Mouse (Mus musculus): ENCODE measurements around the gene Caln1. TPM values are rescaled to one million over a fixed set of nuclear protein-coding genes. Genes with fewer than 3 reads are reported as not detected.

Gene Caln1
- polyA plus RNA-seq, 1 experiment from 2014 or later: 0.95 TPM

DNA sequence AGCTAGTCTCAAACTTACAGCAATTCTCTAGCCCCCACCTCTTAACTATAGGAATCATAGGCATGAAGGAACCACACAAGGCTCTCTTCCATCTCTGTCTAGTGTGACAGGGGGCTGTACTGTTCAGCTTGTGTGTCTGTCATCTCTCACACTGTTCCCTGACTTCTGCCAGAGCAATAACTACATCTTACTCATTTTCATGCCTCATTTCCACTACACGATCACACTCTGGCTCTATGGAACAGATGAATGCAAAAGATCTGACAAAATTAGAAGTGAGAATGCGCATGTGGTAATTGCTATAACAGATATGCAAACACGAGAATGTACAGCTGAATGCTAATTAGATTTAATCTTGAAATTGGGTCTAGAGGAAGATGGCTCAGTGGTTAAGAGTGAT is 196.7 kb downstream of the Caln1 start:
- no peak overlapping the region for H3K4me2 ChIP-seq (replicated peaks; ENCODE audit: low read depth, low read length)
- no peaks in the 10 kb centered on the region for H3K4me1 ChIP-seq (ENCODE audit: insufficient read depth, low read length)
- no peaks in the 10 kb centered on the region for H3K36me3 ChIP-seq (ENCODE audit: insufficient read depth, low read length)
- H3K27me3 ChIP-seq (ENCODE audit: insufficient read depth, low read length): no peaks in the 10 kb centered on the region
- no peaks in the 10 kb centered on the region; the same call in 1 of the 2 replicates for H3K9me3 ChIP-seq (ENCODE audit: low read length)
- no peak overlapping the region for H3K9ac ChIP-seq (replicated peaks; ENCODE audit: low read length)
- no peak for ATAC-seq (ENCODE audit: low FRiP score, low TSS enrichment)
- 94% methylated on average over 3 of the region's 3 CpGs for WGBS
- no peak overlapping the region for H3K4me3 ChIP-seq (ENCODE audit: low read length)
- H3K27ac ChIP-seq (ENCODE audit: low read length): no peak overlapping the region

DNA sequence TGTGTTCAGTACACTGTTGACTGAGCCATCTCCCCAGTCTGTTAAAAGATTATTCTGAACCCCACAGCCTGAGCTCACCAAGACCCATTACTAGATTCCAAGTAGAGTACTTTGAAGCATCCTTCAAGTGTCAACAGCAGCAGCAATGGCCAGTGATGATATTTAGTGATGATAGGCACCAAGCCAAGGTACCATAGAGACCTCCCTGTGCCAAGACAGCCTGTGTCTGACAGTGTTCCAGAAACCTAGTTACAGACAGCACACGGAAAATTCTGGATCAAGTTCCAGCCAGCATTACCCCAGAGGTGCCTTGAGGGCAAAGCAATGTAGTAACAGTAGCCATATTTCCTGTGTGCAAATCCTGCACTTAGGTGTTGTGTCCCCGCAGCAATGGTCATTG is 208.3 kb downstream of the Caln1 start:
- Histone ChIP-seq H3K4me1 (ENCODE audit: insufficient read depth, low read length) (no peaks in the 10 kb centered on the region), H3K36me3 (ENCODE audit: insufficient read depth, low read length) (no peaks in the 10 kb centered on the region), H3K27me3 (ENCODE audit: insufficient read depth, low read length) (no peaks in the 10 kb centered on the region), H3K9me3 (ENCODE audit: low read length) (no peaks in the 10 kb centered on the region), H3K9ac (replicated peaks; ENCODE audit: low read length) (no peak overlapping the region), H3K4me2 (replicated peaks; ENCODE audit: low read depth, low read length) (no peak overlapping the region), H3K4me3 (ENCODE audit: low read length) (no peak overlapping the region), H3K27ac (ENCODE audit: low read length) (no peak overlapping the region)
- ATAC-seq (ENCODE audit: low FRiP score, low TSS enrichment): no peak
- 77% methylated on average over 2 of the region's 2 CpGs for WGBS

DNA sequence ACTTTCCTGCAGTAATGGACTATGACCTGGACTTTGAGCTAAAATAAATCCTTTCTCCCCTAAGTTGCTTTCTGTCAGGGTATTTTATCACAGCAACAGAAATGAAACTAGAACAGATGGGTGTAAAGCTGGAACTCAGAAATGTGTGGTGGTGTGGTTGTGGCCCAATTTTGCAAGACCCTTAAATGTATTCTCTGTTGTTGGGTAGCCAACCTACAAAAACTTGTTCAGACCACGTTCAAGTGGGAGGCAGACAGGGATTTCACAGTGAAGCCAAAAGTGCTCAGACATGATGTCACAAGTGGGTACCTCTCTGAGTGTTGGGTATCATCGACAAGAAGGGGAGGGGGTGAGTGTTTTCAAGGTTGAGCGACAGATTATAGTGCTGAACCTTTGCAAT is 214.8 kb downstream of the Caln1 start:
- H3K27me3 ChIP-seq (ENCODE audit: insufficient read depth, low read length): no peaks in the 10 kb centered on the region
- no peak overlapping the region for H3K9ac ChIP-seq (replicated peaks; ENCODE audit: low read length)
- H3K27ac ChIP-seq (ENCODE audit: low read length): no peak overlapping the region
- no peak overlapping the region for H3K4me2 ChIP-seq (replicated peaks; ENCODE audit: low read depth, low read length)
- H3K36me3 ChIP-seq (ENCODE audit: insufficient read depth, low read length): no peaks in the 10 kb centered on the region
- no peak for ATAC-seq (ENCODE audit: low FRiP score, low TSS enrichment)
- no peak overlapping the region for H3K4me3 ChIP-seq (ENCODE audit: low read length)
- no peaks in the 10 kb centered on the region for H3K4me1 ChIP-seq (ENCODE audit: insufficient read depth, low read length)
- H3K9me3 ChIP-seq (ENCODE audit: low read length): peaks cover 12% of the 10 kb centered on the region
- WGBS: 91% methylated on average over 3 of the region's 3 CpGs

DNA sequence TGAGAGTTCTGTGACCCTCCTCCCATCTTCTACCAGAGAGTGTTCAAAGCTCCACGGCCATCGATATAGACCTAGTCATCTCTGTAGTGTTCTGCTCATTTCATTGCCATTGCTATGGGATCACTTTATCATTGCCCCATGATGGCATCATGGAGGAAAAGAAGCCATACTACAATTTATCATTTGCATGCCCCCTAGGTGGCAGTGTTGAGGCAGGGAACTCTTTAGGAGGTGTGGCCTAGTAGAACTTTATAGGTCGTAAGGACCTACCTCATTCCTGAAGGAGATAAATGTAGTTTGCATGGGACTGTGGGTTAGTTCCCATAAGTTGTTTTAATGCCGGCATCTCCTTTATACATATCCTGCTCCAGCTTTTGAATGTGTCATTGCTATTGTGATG is 217.0 kb downstream of the Caln1 start:
- ATAC-seq (ENCODE audit: low FRiP score, low TSS enrichment): no peak

DNA sequence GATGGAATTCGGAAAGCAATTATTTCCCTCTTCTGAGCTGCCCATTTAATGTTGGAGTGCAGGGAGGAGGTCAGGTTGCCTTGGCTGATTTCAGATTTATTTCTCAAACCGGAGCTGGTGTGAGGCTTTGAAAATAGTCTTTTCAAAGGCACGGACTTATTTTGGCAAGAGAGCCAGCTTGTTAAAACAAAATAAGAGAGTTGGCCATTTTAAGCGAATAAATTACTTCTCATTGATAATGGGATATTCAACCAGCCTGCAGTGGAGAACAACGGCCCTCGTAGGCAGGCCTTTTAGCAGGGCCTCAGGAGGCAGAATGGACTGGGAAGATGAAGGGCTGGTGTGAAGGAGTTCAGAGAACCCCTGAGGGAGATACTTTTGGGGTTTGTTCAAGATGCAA is 227.3 kb downstream of the Caln1 start:
- no peak overlapping the region for H3K9ac ChIP-seq (replicated peaks; ENCODE audit: low read length)
- no peaks in the 10 kb centered on the region for H3K4me1 ChIP-seq (ENCODE audit: insufficient read depth, low read length)
- H3K36me3 ChIP-seq (ENCODE audit: insufficient read depth, low read length): no peaks in the 10 kb centered on the region
- H3K27ac ChIP-seq (ENCODE audit: low read length): no peak overlapping the region
- 0 out of 2 replicates have a peak, but pooled peaks cover 5% of the 10 kb centered on the region for H3K9me3 ChIP-seq (ENCODE audit: low read length)
- WGBS: 27% methylated on average over 6 of the region's 6 CpGs
- ATAC-seq (ENCODE audit: low FRiP score, low TSS enrichment): no peak
- no peak overlapping the region for H3K4me3 ChIP-seq (ENCODE audit: low read length)
- no peaks in the 10 kb centered on the region for H3K27me3 ChIP-seq (ENCODE audit: insufficient read depth, low read length)
- H3K4me2 ChIP-seq (replicated peaks; ENCODE audit: low read depth, low read length): no peak overlapping the region

More for the DNA sequence above, 217.0 kb downstream of the Caln1 start:
- Histone ChIP-seq H3K27me3 (ENCODE audit: insufficient read depth, low read length) (no peaks in the 10 kb centered on the region), H3K4me3 (ENCODE audit: low read length) (no peak overlapping the region), H3K9ac (replicated peaks; ENCODE audit: low read length) (no peak overlapping the region), H3K4me2 (replicated peaks; ENCODE audit: low read depth, low read length) (no peak overlapping the region), H3K27ac (ENCODE audit: low read length) (no peak overlapping the region), H3K36me3 (ENCODE audit: insufficient read depth, low read length) (no peaks in the 10 kb centered on the region), H3K9me3 (ENCODE audit: low read length) (peaks cover 12% of the 10 kb centered on the region), H3K4me1 (ENCODE audit: insufficient read depth, low read length) (no peaks in the 10 kb centered on the region)
- 87% methylated on average over 4 of the region's 4 CpGs for WGBS

DNA sequence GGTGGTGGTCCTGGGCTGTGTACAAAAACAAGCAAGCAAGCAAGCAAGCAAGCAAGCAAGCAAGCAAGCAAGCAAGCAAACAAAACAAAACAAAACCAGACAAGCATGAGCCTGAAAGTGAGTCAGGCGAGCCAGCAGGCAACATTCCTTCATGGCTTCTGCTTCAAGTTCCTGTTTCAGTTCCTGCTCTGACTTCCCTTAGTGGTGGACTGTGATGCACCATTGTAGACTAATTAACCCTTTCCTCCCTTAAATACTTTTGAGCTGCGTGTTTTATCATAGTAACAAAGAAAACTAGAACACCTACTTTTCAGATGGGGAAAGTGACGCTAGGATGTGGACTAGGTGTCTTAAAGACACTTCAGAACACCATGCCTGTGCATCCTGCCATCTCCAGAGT is 244.4 kb downstream of the Caln1 start:
- WGBS: 81% methylated on average over 3 of the region's 3 CpGs
- Histone ChIP-seq H3K36me3 (ENCODE audit: insufficient read depth, low read length) (no peaks in the 10 kb centered on the region), H3K4me1 (ENCODE audit: insufficient read depth, low read length) (0 out of 2 replicates have a peak, but pooled peaks cover 4% of the 10 kb centered on the region), H3K4me3 (ENCODE audit: low read length) (no peak overlapping the region), H3K27ac (ENCODE audit: low read length) (no peak overlapping the region), H3K9me3 (ENCODE audit: low read length) (no peaks in the 10 kb centered on the region), H3K4me2 (replicated peaks; ENCODE audit: low read depth, low read length) (no peak overlapping the region), H3K9ac (replicated peaks; ENCODE audit: low read length) (no peak overlapping the region), H3K27me3 (ENCODE audit: insufficient read depth, low read length) (no peaks in the 10 kb centered on the region)
- ATAC-seq (ENCODE audit: low FRiP score, low TSS enrichment): no peak

DNA sequence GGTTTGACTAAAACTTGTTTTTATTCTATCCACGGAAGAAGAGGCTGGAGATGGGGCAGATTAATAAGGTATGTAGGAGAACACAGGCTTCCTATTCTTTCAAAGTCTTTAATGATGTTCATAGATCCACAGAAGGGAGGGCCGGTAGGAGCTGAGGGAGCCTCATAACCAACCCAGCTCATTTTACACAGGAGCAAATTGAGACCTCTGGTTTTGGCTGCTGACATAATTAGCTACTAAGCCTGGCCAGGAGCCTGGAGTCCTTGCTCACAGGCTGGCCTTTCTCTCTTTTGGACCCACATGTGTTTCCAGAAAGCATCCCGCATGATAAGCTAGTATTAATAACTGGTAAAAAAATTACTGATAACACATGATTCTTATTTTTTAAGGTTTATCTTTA is 245.0 kb downstream of the Caln1 start:
- H3K9ac ChIP-seq (replicated peaks; ENCODE audit: low read length): no peak overlapping the region
- no peak for ATAC-seq (ENCODE audit: low FRiP score, low TSS enrichment)
- WGBS: 64% methylated on average over 3 of the region's 3 CpGs

DNA sequence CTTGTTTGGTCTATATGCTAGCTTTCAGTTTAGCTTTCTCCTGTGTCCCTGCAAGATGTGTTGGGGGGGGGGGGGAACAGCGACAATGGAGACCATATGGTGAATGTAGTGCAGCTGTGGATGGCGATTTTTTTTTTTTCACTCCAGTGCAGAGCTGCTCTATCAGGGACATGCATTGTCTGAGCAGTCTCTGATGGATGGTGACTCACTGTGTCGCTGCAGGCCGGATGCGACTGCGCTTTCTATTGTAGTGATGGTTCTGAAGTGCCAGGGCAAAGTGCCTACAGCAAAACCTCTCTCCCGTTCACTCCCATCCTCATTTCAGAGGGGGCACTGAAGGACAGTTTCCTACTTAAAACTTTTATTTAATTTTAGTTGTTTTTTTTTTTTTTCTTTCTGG is 250.8 kb downstream of the Caln1 start:
- H3K27ac ChIP-seq (ENCODE audit: low read length): no peak overlapping the region
- no peak overlapping the region for H3K4me2 ChIP-seq (replicated peaks; ENCODE audit: low read depth, low read length)
- no peaks in the 10 kb centered on the region for H3K36me3 ChIP-seq (ENCODE audit: insufficient read depth, low read length)
- no peak for ATAC-seq (ENCODE audit: low FRiP score, low TSS enrichment)
- H3K9me3 ChIP-seq (ENCODE audit: low read length): 0 out of 2 replicates have a peak, but pooled peaks cover 3% of the 10 kb centered on the region
- 0 out of 2 replicates have a peak, but pooled peaks cover 4% of the 10 kb centered on the region for H3K4me1 ChIP-seq (ENCODE audit: insufficient read depth, low read length)
- WGBS: 79% methylated on average over 7 of the region's 7 CpGs
- no peaks in the 10 kb centered on the region for H3K27me3 ChIP-seq (ENCODE audit: insufficient read depth, low read length)
- no peak overlapping the region for H3K9ac ChIP-seq (replicated peaks; ENCODE audit: low read length)
- no peak overlapping the region for H3K4me3 ChIP-seq (ENCODE audit: low read length)

More for the DNA sequence above, 245.0 kb downstream of the Caln1 start:
- Histone ChIP-seq H3K27me3 (ENCODE audit: insufficient read depth, low read length) (no peaks in the 10 kb centered on the region), H3K4me2 (replicated peaks; ENCODE audit: low read depth, low read length) (no peak overlapping the region), H3K4me3 (ENCODE audit: low read length) (no peak overlapping the region), H3K4me1 (ENCODE audit: insufficient read depth, low read length) (0 out of 2 replicates have a peak, but pooled peaks cover 4% of the 10 kb centered on the region), H3K9me3 (ENCODE audit: low read length) (0 out of 2 replicates have a peak, but pooled peaks cover under 1% of the 10 kb centered on the region), H3K27ac (ENCODE audit: low read length) (no peak overlapping the region), H3K36me3 (ENCODE audit: insufficient read depth, low read length) (no peaks in the 10 kb centered on the region)

DNA sequence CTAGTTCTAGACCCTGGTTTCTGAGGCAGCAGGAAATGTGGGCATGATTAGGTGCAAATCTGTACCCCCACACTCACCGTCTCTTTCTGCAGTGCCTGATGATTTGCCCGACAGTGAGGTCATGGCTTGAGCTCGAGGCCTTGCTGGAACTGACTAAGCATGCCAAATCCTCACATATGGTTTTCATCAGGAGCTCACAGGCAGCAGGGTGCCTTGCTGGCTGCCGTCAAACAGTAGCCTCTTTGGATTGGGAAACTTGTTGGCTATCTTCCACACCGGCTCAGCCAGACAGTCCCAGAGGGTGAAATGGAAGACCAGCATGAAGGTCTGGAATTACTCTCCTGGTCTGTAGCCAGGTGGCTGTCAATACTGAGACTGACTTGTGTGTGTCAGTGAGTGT is 254.0 kb downstream of the Caln1 start:
- Histone ChIP-seq H3K4me1 (ENCODE audit: insufficient read depth, low read length) (no peaks in the 10 kb centered on the region), H3K4me2 (replicated peaks; ENCODE audit: low read depth, low read length) (no peak overlapping the region), H3K27ac (ENCODE audit: low read length) (no peak overlapping the region), H3K36me3 (ENCODE audit: insufficient read depth, low read length) (no peaks in the 10 kb centered on the region), H3K27me3 (ENCODE audit: insufficient read depth, low read length) (no peaks in the 10 kb centered on the region), H3K9ac (replicated peaks; ENCODE audit: low read length) (no peak overlapping the region), H3K4me3 (ENCODE audit: low read length) (no peak overlapping the region), H3K9me3 (ENCODE audit: low read length) (0 out of 2 replicates have a peak, but pooled peaks cover 3% of the 10 kb centered on the region)
- 0 out of 2 replicates have a peak, but pooled peaks have one; percentile 31 for ATAC-seq (ENCODE audit: low FRiP score, low TSS enrichment)
- WGBS: 25% methylated on average over 5 of the region's 5 CpGs

DNA sequence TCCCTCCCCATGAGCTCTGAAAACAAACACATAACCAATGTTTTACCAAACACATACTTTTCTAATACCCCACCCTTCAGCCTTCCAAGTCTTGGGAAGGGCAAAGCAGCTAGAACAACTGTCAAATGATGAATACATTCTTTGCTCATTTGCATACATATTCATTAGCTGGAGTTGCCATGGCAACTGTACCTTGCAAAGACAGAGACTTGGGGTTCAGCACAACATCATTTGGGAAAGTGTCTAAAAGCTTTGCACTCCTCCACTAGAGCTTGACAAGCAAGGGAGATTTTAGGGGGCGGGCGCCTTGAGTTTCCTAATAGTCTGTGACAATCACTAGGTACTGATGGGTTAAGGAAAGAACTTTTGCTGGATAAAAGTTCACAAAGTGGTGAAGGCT is 258.5 kb downstream of the Caln1 start:
- Histone ChIP-seq H3K9me3 (ENCODE audit: low read length) (no peaks in the 10 kb centered on the region), H3K4me3 (ENCODE audit: low read length) (no peak overlapping the region), H3K27ac (ENCODE audit: low read length) (no peak overlapping the region), H3K4me2 (replicated peaks; ENCODE audit: low read depth, low read length) (no peak overlapping the region), H3K36me3 (ENCODE audit: insufficient read depth, low read length) (no peaks in the 10 kb centered on the region), H3K4me1 (ENCODE audit: insufficient read depth, low read length) (no peaks in the 10 kb centered on the region), H3K27me3 (ENCODE audit: insufficient read depth, low read length) (no peaks in the 10 kb centered on the region), H3K9ac (replicated peaks; ENCODE audit: low read length) (no peak overlapping the region)
- ATAC-seq (ENCODE audit: low FRiP score, low TSS enrichment): no peak
- 96% methylated on average over 2 of the region's 2 CpGs for WGBS
